Mouse (Mus musculus): ENCODE data around the gene Emc7.
"Not testable (repeated sequence)": the region's sequence is repeated elsewhere in the genome, so short reads cannot be mapped to it uniquely, and the experiment has no call there.

The Emc7 gene

DNA sequence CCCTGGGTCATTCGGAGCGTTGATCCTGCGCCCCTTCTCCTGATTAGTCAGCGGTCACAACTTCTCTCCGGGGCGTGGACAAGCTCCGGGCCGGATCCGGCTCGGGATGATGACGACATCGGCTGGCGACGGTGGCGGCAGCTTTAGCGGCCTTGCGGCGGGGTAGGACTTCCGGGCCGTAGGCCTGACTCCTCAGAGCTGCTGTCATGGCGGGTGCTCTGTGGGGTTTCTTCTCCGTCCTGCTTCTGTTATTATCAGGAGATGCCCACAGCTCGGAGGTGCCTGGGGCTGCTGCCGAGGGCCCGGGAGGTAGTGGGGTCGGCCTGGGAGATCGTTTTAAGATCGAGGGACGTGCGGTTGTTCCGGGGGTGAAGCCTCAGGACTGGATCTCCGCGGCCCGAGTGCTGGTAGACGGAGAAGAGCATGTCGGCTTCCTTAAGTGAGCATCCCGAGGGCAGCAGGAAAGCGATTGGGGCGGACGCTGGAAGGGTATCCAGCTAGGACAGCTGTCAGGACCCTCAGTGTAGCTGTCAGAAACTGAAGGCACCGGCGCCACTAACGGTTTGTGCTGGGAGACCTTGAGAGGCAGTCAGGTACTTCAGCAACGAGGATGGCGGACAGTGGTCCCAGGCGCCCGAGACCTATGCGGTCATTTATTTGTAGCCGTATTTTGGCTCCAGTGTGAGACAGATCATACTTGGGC lies at the start of gene Emc7:
TSS of gene Emc7 (plus strand) at position 136 of the 703 bp plus-strand sequence.
- 0 out of 2 replicates have a peak, but pooled peaks cover 4% of the 10 kb centered on the region for H3K36me3 ChIP-seq (ENCODE audit: control insufficient read depth, insufficient read depth, low read length, poor library complexity, severe bottlenecking)
- H3K27me3 ChIP-seq (ENCODE audit: control insufficient read depth, insufficient read depth, low read length, poor library complexity, severe bottlenecking), result no peaks in the 10 kb centered on the region
- peak; percentile 94 for DNase-seq (ENCODE audit: low read depth, low spot score)

DNA sequence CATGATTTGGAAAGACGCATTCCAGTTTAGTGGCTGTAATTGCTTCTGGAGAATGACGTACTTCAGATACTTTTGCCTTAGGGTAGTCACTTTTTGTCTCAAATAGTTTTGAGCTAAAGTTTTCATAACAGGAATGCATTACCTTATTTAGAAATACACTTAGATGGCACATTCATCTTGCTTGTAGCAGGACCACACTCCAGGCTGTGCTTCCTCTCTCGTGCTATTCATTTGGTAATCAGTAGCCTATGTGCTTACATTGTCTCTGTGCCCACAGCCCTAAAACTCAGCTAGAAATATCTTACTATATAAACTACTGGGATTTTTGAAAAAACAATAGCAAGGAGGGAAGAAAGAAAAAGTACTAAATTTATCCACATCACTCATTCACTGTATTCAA lies 47.8 kb upstream of the Emc7 start:
- no peak for DNase-seq (ENCODE audit: low read depth, low spot score)
- Histone ChIP-seq H3K36me3 (ENCODE audit: control insufficient read depth, insufficient read depth, low read length, poor library complexity, severe bottlenecking) (peaks cover 13% of the 10 kb centered on the region), H3K27me3 (ENCODE audit: control insufficient read depth, insufficient read depth, low read length, poor library complexity, severe bottlenecking) (no peaks in the 10 kb centered on the region; the same call in 1 of the 2 replicates)

DNA sequence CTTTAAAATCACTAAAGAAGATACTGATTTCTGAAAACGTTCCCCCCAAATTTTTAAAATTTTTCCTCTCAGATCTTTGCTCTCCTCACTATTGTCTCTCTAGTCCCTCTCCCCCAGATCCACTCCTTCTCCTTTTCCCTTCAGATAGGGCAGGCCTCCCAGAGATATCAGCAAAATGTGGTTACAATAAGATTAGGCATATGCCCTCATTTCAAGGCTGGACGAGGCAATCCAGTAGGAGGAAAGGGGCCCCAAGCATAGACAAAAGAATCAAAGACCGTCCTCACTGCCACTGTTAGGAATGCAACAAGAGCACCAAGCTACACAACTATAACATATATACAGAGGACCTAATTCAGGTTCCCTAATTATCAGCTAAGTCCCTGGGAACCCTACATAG lies 29.5 kb upstream of the Emc7 start:
- Histone ChIP-seq H3K36me3 (ENCODE audit: control insufficient read depth, insufficient read depth, low read length, poor library complexity, severe bottlenecking) (no peaks in the 10 kb centered on the region), H3K27me3 (ENCODE audit: control insufficient read depth, insufficient read depth, low read length, poor library complexity, severe bottlenecking) (no peaks in the 10 kb centered on the region)
- DNase-seq (ENCODE audit: low read depth, low spot score), result no peak

DNA sequence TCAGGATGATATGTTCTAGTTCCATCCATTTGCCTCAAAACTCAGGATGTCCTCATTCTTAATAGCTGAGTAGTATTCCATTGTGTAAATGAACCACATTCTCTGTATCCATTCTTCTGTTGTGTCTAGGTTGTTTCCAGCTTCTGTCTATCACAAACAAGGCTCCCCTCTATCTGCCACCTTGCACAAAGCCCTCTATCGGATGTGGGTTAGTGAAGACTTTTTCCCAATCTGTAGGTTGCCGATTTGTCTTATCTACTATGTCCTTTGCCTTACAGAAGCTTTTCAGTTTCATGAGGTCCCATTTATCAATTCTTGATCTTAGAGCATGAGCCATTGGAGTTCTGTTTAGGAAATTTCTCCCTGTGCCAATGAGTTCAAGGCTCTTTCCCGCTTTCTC lies 26.3 kb upstream of the Emc7 start:
- not testable (repeated sequence) for H3K36me3 ChIP-seq (ENCODE audit: control insufficient read depth, insufficient read depth, low read length, poor library complexity, severe bottlenecking); H3K27me3 ChIP-seq (ENCODE audit: control insufficient read depth, insufficient read depth, low read length, poor library complexity, severe bottlenecking); DNase-seq (ENCODE audit: low read depth, low spot score)

DNA sequence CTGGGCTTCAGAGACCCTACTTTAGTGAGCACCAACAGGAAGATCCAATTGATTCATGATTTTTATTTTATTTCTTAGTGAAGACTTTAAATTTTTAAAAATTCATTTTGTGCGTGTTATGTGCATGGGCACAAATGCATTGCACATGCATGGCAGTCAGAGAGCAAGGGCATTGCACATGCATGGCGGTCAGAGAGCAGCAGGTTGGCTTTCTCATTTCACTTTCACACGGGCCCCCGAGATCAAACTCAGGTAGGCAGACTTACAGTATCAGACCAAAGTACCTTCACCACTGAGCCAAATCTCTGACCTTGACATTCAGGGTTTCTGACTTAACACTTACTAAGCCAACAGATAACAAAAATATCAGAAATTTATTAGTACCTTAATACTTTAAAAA lies 25.1 kb upstream of the Emc7 start:
- no peaks in the 10 kb centered on the region for H3K36me3 ChIP-seq (ENCODE audit: control insufficient read depth, insufficient read depth, low read length, poor library complexity, severe bottlenecking)
- no peaks in the 10 kb centered on the region for H3K27me3 ChIP-seq (ENCODE audit: control insufficient read depth, insufficient read depth, low read length, poor library complexity, severe bottlenecking)
- DNase-seq (ENCODE audit: low read depth, low spot score), result no peak

DNA sequence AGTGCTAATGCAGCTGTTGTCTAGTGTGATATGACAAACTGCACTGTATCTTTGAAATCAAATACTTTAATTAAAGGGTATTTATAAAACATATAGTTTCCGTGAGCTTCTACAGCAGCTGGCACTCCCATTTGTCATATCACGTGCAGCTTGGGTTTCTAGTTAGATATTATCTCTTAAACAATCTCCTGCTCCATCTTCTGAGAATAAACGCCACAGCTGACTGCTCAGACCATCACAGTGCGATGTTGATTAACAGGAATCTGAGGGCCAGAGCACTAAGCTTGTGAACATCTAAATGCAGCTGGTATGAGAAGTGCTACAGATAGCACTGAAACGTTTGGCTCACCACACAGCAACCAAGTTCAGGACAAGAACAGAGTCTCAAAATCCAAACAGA lies 24.4 kb upstream of the Emc7 start:
- Histone ChIP-seq H3K27me3 (ENCODE audit: control insufficient read depth, insufficient read depth, low read length, poor library complexity, severe bottlenecking) (no peaks in the 10 kb centered on the region), H3K36me3 (ENCODE audit: control insufficient read depth, insufficient read depth, low read length, poor library complexity, severe bottlenecking) (no peaks in the 10 kb centered on the region)
- DNase-seq (ENCODE audit: low read depth, low spot score), result no peak

DNA sequence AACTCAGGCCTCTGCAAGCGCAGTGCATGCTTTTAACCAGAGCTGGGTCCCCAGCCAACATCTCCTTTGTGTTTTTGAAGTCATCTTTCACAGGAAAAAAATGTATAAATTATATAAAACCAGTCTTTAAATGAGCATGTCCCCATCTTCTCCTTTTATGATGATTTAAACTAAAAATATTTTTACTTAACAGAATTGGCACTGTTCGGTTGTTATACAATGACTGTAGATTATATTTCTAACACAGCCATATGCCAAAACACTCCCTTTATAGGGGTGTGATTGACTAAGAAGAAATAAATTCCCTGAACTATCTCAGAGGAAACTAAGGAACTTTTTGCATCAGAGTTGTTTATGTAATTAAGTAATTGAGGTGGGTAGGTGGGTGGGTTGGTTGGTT lies 22.3 kb upstream of the Emc7 start:
- Histone ChIP-seq H3K36me3 (ENCODE audit: control insufficient read depth, insufficient read depth, low read length, poor library complexity, severe bottlenecking) (no peaks in the 10 kb centered on the region), H3K27me3 (ENCODE audit: control insufficient read depth, insufficient read depth, low read length, poor library complexity, severe bottlenecking) (no peaks in the 10 kb centered on the region)
- no peak for DNase-seq (ENCODE audit: low read depth, low spot score)

DNA sequence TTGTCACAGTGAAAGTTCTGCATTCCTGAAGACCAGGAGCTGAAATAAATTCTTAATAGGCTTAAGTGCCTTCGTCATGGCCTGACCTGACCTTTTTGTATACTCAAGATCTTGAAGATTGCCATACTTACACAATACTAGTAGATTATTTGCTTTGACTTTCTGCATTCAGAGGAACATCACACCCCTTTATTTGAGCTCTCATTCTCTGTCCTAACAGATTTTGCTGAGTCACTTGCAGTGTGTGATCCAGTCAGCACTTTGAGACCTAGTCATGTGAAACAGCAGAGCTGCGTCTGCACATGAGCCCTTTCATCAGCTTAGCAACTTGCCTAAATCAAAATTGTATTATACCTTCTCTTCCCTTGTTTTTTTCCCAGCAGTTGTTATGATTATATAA lies 21.4 kb upstream of the Emc7 start:
- Histone ChIP-seq H3K36me3 (ENCODE audit: control insufficient read depth, insufficient read depth, low read length, poor library complexity, severe bottlenecking) (no peaks in the 10 kb centered on the region), H3K27me3 (ENCODE audit: control insufficient read depth, insufficient read depth, low read length, poor library complexity, severe bottlenecking) (no peaks in the 10 kb centered on the region)
- DNase-seq (ENCODE audit: low read depth, low spot score), result no peak

DNA sequence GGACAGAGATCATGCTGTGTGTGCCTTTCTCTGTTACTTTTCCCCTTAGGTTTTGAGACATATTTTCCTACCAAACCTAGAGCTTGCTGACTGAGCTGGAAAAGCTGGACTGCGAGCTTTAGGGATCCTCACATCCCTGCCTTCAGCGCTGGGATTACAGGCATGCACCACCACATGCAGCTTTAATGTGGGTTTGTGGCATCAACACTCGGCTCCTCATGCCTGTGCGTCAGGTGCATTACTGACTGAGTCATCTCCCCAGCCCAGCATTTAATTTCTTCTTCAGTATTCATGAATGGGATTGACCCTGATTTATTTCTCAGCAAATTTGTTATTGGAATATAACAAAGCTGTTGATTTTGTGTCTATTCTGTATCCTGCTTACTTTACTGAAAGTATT lies 18.5 kb upstream of the Emc7 start:
- no peak for DNase-seq (ENCODE audit: low read depth, low spot score)
- no peaks in the 10 kb centered on the region for H3K27me3 ChIP-seq (ENCODE audit: control insufficient read depth, insufficient read depth, low read length, poor library complexity, severe bottlenecking)
- H3K36me3 ChIP-seq (ENCODE audit: control insufficient read depth, insufficient read depth, low read length, poor library complexity, severe bottlenecking), result no peaks in the 10 kb centered on the region

DNA sequence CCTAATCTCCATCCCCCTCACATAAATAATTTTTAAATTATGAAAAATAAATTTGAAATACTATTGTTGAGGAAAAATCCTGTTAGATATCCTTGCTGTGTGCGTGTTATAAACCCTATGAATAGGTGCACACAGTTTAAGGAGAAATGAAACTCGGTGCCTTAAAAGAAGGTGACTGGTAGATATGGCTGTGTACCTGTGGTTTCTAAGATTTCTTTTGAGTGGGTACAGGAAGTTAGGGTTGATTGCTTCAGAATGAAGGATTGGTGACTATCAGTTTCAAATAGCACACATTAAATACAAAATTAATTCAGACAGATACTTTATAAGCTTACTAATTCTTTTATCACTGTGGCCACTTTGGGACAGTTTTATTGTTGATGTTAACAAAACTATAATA lies 17.2 kb upstream of the Emc7 start:
- DNase-seq (ENCODE audit: low read depth, low spot score), result peak; percentile 59
- H3K27me3 ChIP-seq (ENCODE audit: control insufficient read depth, insufficient read depth, low read length, poor library complexity, severe bottlenecking), result no peaks in the 10 kb centered on the region

DNA sequence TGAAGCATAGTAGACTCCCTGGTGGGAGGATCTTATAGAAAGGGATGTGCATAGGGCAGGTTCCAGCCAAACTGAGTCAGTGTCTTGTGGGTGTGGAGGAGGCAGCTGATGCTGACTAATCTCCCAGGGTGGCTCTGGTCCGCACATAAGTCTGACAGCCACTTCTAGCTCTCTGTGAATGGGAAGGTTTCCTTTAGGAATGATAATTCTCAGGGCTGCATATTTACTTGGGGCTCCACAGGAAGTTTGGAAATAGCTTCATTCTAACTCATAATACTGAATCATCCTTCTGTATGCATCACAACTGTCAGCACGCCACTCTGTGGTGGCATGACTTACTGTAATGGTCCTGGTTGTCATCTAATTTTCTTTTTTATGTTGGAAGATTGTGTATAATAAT lies 11.3 kb upstream of the Emc7 start:
- DNase-seq (ENCODE audit: low read depth, low spot score), result no peak
- H3K27me3 ChIP-seq (ENCODE audit: control insufficient read depth, insufficient read depth, low read length, poor library complexity, severe bottlenecking), result no peaks in the 10 kb centered on the region
- no peaks in the 10 kb centered on the region for H3K36me3 ChIP-seq (ENCODE audit: control insufficient read depth, insufficient read depth, low read length, poor library complexity, severe bottlenecking)

More for the DNA sequence above, 17.2 kb upstream of the Emc7 start:
- no peaks in the 10 kb centered on the region for H3K36me3 ChIP-seq (ENCODE audit: control insufficient read depth, insufficient read depth, low read length, poor library complexity, severe bottlenecking)

DNA sequence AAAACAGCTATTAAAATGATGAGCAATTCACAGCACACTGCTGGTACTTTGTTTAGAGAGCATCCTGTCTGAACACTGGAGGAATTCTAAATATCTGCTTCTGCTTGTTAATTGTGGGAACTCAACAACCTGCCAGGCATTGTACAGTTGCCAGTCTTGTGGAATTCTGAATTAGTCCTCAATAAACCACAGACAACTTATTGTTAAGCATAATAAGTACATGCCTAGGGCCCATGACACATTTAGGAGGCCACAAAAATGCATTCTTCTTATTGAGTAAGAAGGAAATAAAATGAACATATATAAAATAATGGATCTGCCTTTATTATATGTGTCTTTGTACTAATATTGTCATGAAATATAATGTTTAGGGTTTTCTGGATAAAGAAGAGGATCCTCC lies 9.3 kb upstream of the Emc7 start:
- Histone ChIP-seq H3K27me3 (ENCODE audit: control insufficient read depth, insufficient read depth, low read length, poor library complexity, severe bottlenecking) (no peaks in the 10 kb centered on the region), H3K36me3 (ENCODE audit: control insufficient read depth, insufficient read depth, low read length, poor library complexity, severe bottlenecking) (no peaks in the 10 kb centered on the region)
- no peak for DNase-seq (ENCODE audit: low read depth, low spot score)

DNA sequence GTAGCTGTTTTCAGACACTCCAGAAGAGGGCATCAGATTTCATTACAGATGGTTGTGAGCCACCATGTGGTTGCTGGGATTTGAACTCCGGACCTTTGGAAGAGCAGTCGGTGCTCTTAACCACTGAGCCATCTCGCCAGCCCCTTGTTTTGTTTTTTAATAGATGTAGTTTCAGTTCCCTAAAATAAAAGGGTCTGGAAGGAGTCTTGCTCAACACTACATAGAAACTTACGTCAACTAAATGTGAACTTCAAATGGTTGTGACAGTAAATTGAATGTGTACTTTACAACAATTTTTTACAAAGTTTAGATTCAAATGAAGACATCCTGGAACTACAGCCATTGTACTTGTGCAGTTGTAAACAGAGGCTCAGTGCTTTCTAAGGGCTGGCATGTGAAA lies 6.8 kb upstream of the Emc7 start:
- H3K36me3 ChIP-seq (ENCODE audit: control insufficient read depth, insufficient read depth, low read length, poor library complexity, severe bottlenecking); H3K27me3 ChIP-seq (ENCODE audit: control insufficient read depth, insufficient read depth, low read length, poor library complexity, severe bottlenecking): not testable (repeated sequence)
- peak; percentile 55 for DNase-seq (ENCODE audit: low read depth, low spot score)

DNA sequence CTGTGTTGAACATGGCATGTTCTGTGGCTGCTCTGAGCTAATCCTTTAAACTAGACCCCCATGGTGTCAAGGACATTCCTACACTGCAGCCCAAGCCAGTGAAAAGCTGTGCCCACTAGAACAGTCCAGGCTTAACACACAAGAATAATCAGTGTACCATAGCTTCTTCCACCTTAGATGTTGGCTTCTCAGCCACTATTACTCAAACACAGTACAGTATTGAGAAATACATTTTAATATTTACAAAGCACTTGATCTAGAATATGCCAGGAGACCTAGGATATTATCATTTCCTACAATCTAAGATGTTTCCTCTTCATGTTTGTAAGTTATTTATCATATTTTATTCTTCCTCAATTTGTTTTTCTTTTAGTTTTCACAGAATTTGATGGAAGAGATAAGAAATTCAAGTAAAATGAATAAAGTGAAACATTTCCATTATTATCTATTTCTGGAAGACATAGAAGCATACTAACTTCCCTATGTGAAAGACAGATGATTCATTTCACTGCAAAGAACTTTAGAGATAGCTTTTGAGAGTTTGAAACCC lies 6.2 kb upstream of the Emc7 start:
- no peak for DNase-seq (ENCODE audit: low read depth, low spot score)
- no peaks in the 10 kb centered on the region for H3K36me3 ChIP-seq (ENCODE audit: control insufficient read depth, insufficient read depth, low read length, poor library complexity, severe bottlenecking)
- no peaks in the 10 kb centered on the region for H3K27me3 ChIP-seq (ENCODE audit: control insufficient read depth, insufficient read depth, low read length, poor library complexity, severe bottlenecking)

DNA sequence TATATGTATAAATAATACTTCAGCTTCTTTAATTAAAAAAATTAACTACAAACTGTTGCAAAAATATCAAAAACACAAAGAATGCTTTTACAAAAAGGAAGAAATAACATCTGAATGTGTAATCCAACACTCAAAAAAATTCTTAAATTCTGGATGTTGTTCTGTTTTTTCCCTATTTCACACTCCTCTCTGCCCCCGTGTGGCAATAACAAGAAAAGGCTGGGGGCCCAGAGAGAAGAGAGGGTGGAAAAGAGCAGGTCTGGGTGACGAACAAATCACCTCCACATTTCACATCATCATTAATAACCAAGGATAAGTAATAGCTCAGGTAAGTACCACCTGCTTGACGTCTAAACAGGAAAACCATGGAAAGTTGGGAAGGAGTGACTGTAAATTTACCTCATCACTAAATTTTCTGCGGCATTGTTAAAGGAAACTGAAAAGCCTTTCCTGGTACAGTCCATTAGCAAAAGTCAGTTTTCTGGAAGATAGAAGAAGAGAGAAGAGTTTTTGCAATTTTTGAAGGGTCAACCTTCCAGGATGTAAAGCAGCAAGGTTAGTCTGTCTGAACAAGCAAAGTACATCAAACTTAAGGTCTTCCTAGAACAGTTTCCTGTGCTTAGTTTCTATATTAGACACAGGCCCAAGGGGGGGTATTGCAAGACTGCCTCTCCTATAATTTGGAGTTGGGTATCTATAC lies 5.0 kb upstream of the Emc7 start:
- Histone ChIP-seq H3K27me3 (ENCODE audit: control insufficient read depth, insufficient read depth, low read length, poor library complexity, severe bottlenecking) (no peaks in the 10 kb centered on the region), H3K36me3 (ENCODE audit: control insufficient read depth, insufficient read depth, low read length, poor library complexity, severe bottlenecking) (no peaks in the 10 kb centered on the region)
- peak; percentile 59 for DNase-seq (ENCODE audit: low read depth, low spot score)

Measured in splenic B cell, adult 2 months (primary cell).